Mouse (Mus musculus) embryonic fibroblast, embryonic 13.5 days (primary cell): ENCODE data around the gene Pla2g2f.

Experiments
- CTCF ChIP-seq: IDR thresholded peaks from 2 replicates; pipeline ENCODE4 v1.5.1; 2011; ENCODE audit warnings: mild to moderate bottlenecking, control low read depth, low read length, moderate library complexity, borderline replicate concordance; ENCODE audit not compliant: insufficient read depth
- POLR2A ChIP-seq: IDR thresholded peaks from 2 replicates; pipeline ENCODE4 v1.6.1; 2011; ENCODE audit warnings: low read depth, mild to moderate bottlenecking, control low read depth, low read length, moderate library complexity

DNA sequence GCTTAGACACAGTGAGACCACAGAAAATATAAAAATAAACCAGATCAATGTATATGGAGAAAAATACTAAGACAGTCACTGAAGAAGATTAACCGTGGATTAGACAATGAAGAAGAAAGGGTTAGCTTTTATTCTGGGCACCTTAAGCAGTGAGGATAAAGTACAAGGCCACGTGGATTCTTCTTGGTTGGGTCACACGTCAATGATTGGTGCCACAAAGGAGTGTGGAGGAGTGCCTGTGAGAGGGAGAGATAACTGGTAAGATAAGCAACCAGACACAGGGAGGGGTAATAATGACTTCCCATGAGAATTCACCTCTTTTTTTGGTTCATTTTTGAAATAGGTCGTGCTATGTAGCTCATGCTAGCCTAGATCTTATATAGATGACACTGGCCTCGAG is 15.0 kb upstream of the Pla2g2f start:
- TF ChIP-seq CTCF (no peak), POLR2A (no peak)
